Comparison of ENCODE assay signal across 24 mouse cellular contexts in the genomic region with DNA sequence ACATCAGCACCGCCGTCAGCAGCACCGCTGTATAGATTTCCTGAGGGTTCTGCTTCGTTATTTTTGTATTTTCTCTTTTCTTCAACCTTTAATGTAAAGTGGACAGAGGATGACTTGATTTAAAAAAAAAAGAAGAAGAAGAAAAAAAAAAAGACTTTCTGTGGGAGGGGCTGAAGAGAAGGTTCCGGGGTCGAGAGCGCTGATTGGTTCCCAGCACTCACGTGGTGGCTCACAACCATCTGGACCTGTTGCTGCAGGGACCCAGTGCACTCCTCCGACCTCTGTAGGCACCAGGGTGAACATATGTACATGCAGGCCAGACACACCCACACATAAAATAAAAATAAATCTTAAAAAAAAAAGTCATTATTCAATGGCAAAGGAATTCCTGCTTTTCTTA.
"Had no signal": no experiment of that assay in that cellular context is flagged by ENCODE, and none has a peak within 500 bp of the region (broad histone marks: within the 10 kb centered on the region; RNA-seq: fewer than 3 reads in every experiment).

No protein-coding gene starts in this region.

- H3K4me2 ChIP-seq: limb, embryonic 13.5 days; liver, embryonic 12.5 days; liver, embryonic 15.5 days; lung, embryonic 15.5 days; midbrain, embryonic 11.5 days; neural tube, embryonic 12.5 days; neural tube, embryonic 15.5 days had no signal

- H3K4me1 ChIP-seq: limb, embryonic 10.5 days; limb, embryonic 13.5 days; lung, embryonic 15.5 days; megakaryocyte, embryonic 14.5 days; neural tube, embryonic 12.5 days; neural tube, embryonic 15.5 days had no signal

- DNase-seq: kidney, adult 9 months; kidney, postnatal 14 days; kidney, postnatal 4 days; liver; lung, adult 18-20 months; lung, postnatal 10 days; lung, postnatal 36 days; midbrain, embryonic 14.5 days; right cerebral cortex, adult 18-20 months; right cerebral cortex, postnatal 14 days; right cerebral cortex, postnatal 4 days; thymus, adult 2 months; thymus, postnatal 14 days; thymus, postnatal 4 days had no signal

- H3K9ac ChIP-seq: limb, embryonic 13.5 days; liver, embryonic 12.5 days; liver, embryonic 15.5 days; lung, embryonic 15.5 days; neural tube, embryonic 12.5 days; neural tube, embryonic 15.5 days had no signal

- H3K27me3 ChIP-seq: limb, embryonic 13.5 days; liver, embryonic 12.5 days; liver, embryonic 15.5 days; lung, embryonic 15.5 days; megakaryocyte, embryonic 14.5 days; neural tube, embryonic 12.5 days; neural tube, embryonic 15.5 days had no signal

- H3K4me3 ChIP-seq: limb, embryonic 10.5 days; limb, embryonic 13.5 days; liver, embryonic 12.5 days; liver, embryonic 15.5 days; lung, embryonic 15.5 days; megakaryocyte, embryonic 14.5 days; neural tube, embryonic 12.5 days; neural tube, embryonic 15.5 days had no signal

- H3K27ac ChIP-seq: limb, embryonic 10.5 days; limb, embryonic 13.5 days; liver, embryonic 12.5 days; liver, embryonic 15.5 days; lung, embryonic 15.5 days; neural tube, embryonic 12.5 days; neural tube, embryonic 15.5 days; stomach, postnatal 0 days had no signal

- H3K9me3 ChIP-seq: limb, embryonic 10.5 days; limb, embryonic 13.5 days; liver, embryonic 12.5 days; liver, embryonic 15.5 days; lung, embryonic 15.5 days; neural tube, embryonic 12.5 days; neural tube, embryonic 15.5 days had no signal
